Mouse (Mus musculus): ENCODE measurements at regions not wholly inside any gene's neighbourhood (a gene's known extent, or its start where the extent isn't known, plus 50 kb on each side); places are given as distances from the start of the nearest gene placed in this dataset.

DNA sequence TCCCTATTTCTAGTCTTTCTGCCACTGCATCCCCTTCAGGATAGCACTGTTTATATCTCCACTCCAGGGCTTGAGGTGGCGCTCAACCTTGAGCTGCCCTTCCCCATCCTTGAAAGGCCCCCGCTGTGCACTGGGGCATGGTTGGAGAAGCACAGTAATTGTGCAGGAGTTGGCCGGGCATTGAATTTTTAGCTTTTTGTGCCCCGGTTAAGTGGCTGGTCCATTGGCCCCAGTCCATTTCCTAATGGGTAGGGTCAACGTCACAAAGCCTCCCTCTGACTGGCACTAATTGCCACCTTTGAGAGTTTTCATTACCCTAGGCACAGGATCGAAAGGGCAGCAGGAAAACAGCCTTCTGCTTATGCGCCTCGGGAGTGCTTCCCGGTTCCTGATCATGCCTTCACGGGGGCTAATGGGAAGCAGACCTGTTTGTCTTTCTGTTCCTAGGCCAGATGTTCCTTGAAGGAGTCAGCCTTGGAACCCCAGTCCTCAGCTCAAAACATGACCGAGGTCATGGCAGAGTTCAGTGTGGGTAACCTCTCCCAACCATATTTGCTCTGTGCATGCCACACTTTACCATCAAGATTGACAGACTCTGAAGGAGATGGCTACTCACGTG is 80.5 kb upstream of the Ankrd55 start:
- TF ChIP-seq GATA2 (IDR thresholded peaks at IDR 0.05; ENCODE audit: borderline replicate concordance, low read depth, low read length): no peak
- no peak for TF ChIP-seq CTCF (IDR thresholded peaks at IDR 0.05; ENCODE audit: low read depth, low read length)
- TF ChIP-seq GATA1 (IDR thresholded peaks at IDR 0.05; ENCODE audit: borderline replicate concordance, low read length): no peak

Data from G1E (cell line).